Mouse (Mus musculus) midbrain, embryonic 14.5 days (tissue): ENCODE data around the gene Pdhb. TPM values are rescaled to one million over a fixed set of nuclear protein-coding genes. Genes with fewer than 3 reads are reported as not detected.
"Not testable (repeated sequence)": the region's sequence is repeated elsewhere in the genome, so short reads cannot be mapped to it uniquely, and the experiment has no call there.

Source experiments
- ATAC-seq: fragments of 200-750 bp; cut with Nextera tagmentation; 2 replicates; pipeline ENCODE4 v1.8.0; 2017; ENCODE audit warnings: moderate number of reproducible peaks, moderate library complexity; ENCODE audit not compliant: low FRiP score, low TSS enrichment
- DNase-seq: peaks from one replicate; pipeline ENCODE4 v3.0.0-alpha.2; 2015
- H3K27ac ChIP-seq: fragments of 300-500 bp; sonication (generic); replicated peaks from 2 replicates; pipeline ENCODE4 v1.5.1; 2014; ENCODE audit warnings: mild to moderate bottlenecking, low read depth, low read length, moderate library complexity
- H3K27me3 ChIP-seq: fragments of 300-500 bp; sonication (generic); 2 replicates; pipeline ENCODE4 v1.6.1; 2014; ENCODE audit warnings: low read length, control low read depth, mixed read lengths; ENCODE audit not compliant: control insufficient read depth, insufficient read depth
- H3K36me3 ChIP-seq: fragments of 300-500 bp; sonication (generic); 2 replicates; pipeline ENCODE4 v1.6.1; 2014; ENCODE audit warnings: low read length, control low read depth; ENCODE audit not compliant: control insufficient read depth, insufficient read depth
- H3K4me1 ChIP-seq: fragments of 300-500 bp; sonication (generic); 2 replicates; pipeline ENCODE4 v1.6.1; 2014; ENCODE audit warnings: mild to moderate bottlenecking, antibody characterized with exemption, low read length, control low read depth; ENCODE audit not compliant: control insufficient read depth, insufficient read depth
- H3K4me2 ChIP-seq: fragments of 300-500 bp; sonication (generic); 2 replicates; pipeline ENCODE4 v1.6.1; 2014; ENCODE audit warnings: mild to moderate bottlenecking, low read length, moderate library complexity
- H3K4me3 ChIP-seq: fragments of 300-500 bp; sonication (generic); replicated peaks from 2 replicates; pipeline ENCODE4 v1.5.1; 2014; ENCODE audit warnings: low read depth, low read length
- H3K9ac ChIP-seq: fragments of 300-500 bp; sonication (generic); replicated peaks from 2 replicates; pipeline ENCODE4 v1.6.1; 2014; ENCODE audit warnings: mild to moderate bottlenecking, low read length, moderate library complexity
- H3K9me3 ChIP-seq: fragments of 300-500 bp; sonication (generic); 2 replicates; pipeline ENCODE4 v1.6.1; 2016; ENCODE audit warnings: low read length, control low read depth, mixed read lengths; ENCODE audit not compliant: control insufficient read depth
- WGBS: fragments of 180-500 bp; shearing (Covaris S2); extraction: QIAGEN DNeasy Blood & Tissue Kit; methylation state at CpG from one replicate; pipeline ENCODE4 v1.1.7; 2014; 5-methylcytosine and 5-hydroxymethylcytosine counted together
- polyA plus RNA-seq: library from polyadenylated mRNA; unstranded; fragments of >200 nt; fragmentation: Nextera tagmentation; extraction: Ambion mirVana; gene quantifications from 2 replicates; pipeline ENCODE4 v1.2.1, GENCODE M21; 2014

The Pdhb gene
- polyA plus RNA-seq, 1 experiment from 2014 or later, result 242 TPM

- Histone ChIP-seq H3K4me2 (no peak overlapping the region), H3K9me3 (no peaks in the 10 kb centered on the region), H3K27me3 (no peaks in the 10 kb centered on the region), H3K4me1 (no peaks in the 10 kb centered on the region), H3K27ac (no peak overlapping the region), H3K36me3 (no peaks in the 10 kb centered on the region), H3K4me3 (no peak overlapping the region), H3K9ac (no peak overlapping the region)
- ATAC-seq (no peak), DNase-seq (no peak)
- WGBS, result 71% methylated on average over 4 of the region's 4 CpGs
These were observed 7.7 kb upstream of the Pdhb start for GRCm38 (mm10) chr14:8180371-8181035.

- Histone ChIP-seq H3K4me1 (peaks cover 9% of the 10 kb centered on the region), H3K9me3 (no peaks in the 10 kb centered on the region), H3K36me3 (no peaks in the 10 kb centered on the region), H3K4me2 (no peak overlapping the region), H3K27ac (no peak overlapping the region), H3K4me3 (no peak overlapping the region), H3K9ac (no peak overlapping the region), H3K27me3 (no peaks in the 10 kb centered on the region)
- WGBS, result 59% methylated on average over 5 of the region's 5 CpGs
- no peak for ATAC-seq
- no peak for DNase-seq
These were observed 3.4 kb upstream of the Pdhb start for GRCm38 (mm10) chr14:8176251-8176650.

- Histone ChIP-seq H3K4me2 (no peak overlapping the region), H3K27ac (no peak overlapping the region), H3K9me3 (no peaks in the 10 kb centered on the region), H3K4me3 (no peak overlapping the region), H3K36me3 (peaks cover 10% of the 10 kb centered on the region; the same call in 1 of the 2 replicates), H3K4me1 (peaks cover 10% of the 10 kb centered on the region), H3K27me3 (no peaks in the 10 kb centered on the region), H3K9ac (no peak overlapping the region)
- no peak for DNase-seq
- no peak for ATAC-seq
- 89% methylated on average over 5 of the region's 5 CpGs for WGBS
These were observed 1.8 kb upstream of the Pdhb start for GRCm38 (mm10) chr14:8174634-8175033.

- H3K9me3 ChIP-seq, H3K4me1 ChIP-seq, ATAC-seq, H3K27me3 ChIP-seq: not testable (repeated sequence)
- H3K36me3 ChIP-seq, result peaks cover 19% of the 10 kb centered on the region
- peak overlapping the region; percentile 71 for H3K27ac ChIP-seq
- peak overlapping the region; percentile 49 for H3K9ac ChIP-seq
- 22% methylated on average over 5 of the region's 7 CpGs for WGBS
- DNase-seq, result peak; percentile 68
- peak overlapping the region; percentile 89 for H3K4me3 ChIP-seq
- H3K4me2 ChIP-seq, result peak overlapping the region; percentile 76
These were observed 871 bp upstream of the Pdhb start for GRCm38 (mm10) chr14:8173542-8174250.

- Histone ChIP-seq H3K4me2 (no peak overlapping the region), H3K9ac (no peak overlapping the region), H3K4me3 (no peak overlapping the region), H3K9me3 (no peaks in the 10 kb centered on the region), H3K36me3 (peaks cover 87% of the 10 kb centered on the region), H3K4me1 (no peaks in the 10 kb centered on the region), H3K27ac (no peak overlapping the region), H3K27me3 (no peaks in the 10 kb centered on the region)
- DNase-seq, result no peak
- WGBS, result 89% methylated on average over 7 of the region's 7 CpGs
- no peak for ATAC-seq
These were observed 8.4 kb downstream of the Pdhb start for GRCm38 (mm10) chr14:8164463-8164862.

GRCm38 (mm10) chr14:8161777-8162176, 11.0 kb downstream of the Pdhb start:
- no peak overlapping the region for H3K4me3 ChIP-seq
- no peak overlapping the region for H3K27ac ChIP-seq
- H3K36me3 ChIP-seq, result peaks cover 77% of the 10 kb centered on the region
- no peaks in the 10 kb centered on the region for H3K4me1 ChIP-seq
- no peaks in the 10 kb centered on the region for H3K9me3 ChIP-seq
- no peak for ATAC-seq
- DNase-seq, result no peak
- 95% methylated on average over 2 of the region's 2 CpGs for WGBS
- H3K27me3 ChIP-seq, result no peaks in the 10 kb centered on the region
- no peak overlapping the region for H3K4me2 ChIP-seq
- H3K9ac ChIP-seq, result no peak overlapping the region

- H3K36me3 ChIP-seq, result peaks cover 64% of the 10 kb centered on the region
- no peak for ATAC-seq
- WGBS, result 86% methylated on average over 3 of the region's 3 CpGs
- no peak overlapping the region for H3K4me3 ChIP-seq
- H3K9me3 ChIP-seq, result no peaks in the 10 kb centered on the region
- H3K27me3 ChIP-seq, result no peaks in the 10 kb centered on the region
- no peak overlapping the region for H3K27ac ChIP-seq
- H3K9ac ChIP-seq, result no peak overlapping the region
- no peak for DNase-seq
- H3K4me2 ChIP-seq, result no peak overlapping the region
- H3K4me1 ChIP-seq, result no peaks in the 10 kb centered on the region
These were observed 13.7 kb downstream of the Pdhb start for GRCm38 (mm10) chr14:8159141-8159540.

- H3K4me1 ChIP-seq, result no peaks in the 10 kb centered on the region
- ATAC-seq (no peak), DNase-seq (no peak)
- no peak overlapping the region for H3K9ac ChIP-seq
- H3K36me3 ChIP-seq, result peaks cover 60% of the 10 kb centered on the region
- H3K27ac ChIP-seq, result no peak overlapping the region
- H3K4me3 ChIP-seq, result no peak overlapping the region
- 91% methylated on average over 3 of the region's 3 CpGs for WGBS
- H3K27me3 ChIP-seq, result no peaks in the 10 kb centered on the region
- H3K4me2 ChIP-seq, result no peak overlapping the region
- H3K9me3 ChIP-seq, result no peaks in the 10 kb centered on the region
These were observed 14.1 kb downstream of the Pdhb start for GRCm38 (mm10) chr14:8158721-8159120.

- ATAC-seq, result no peak
- Histone ChIP-seq H3K27me3 (no peaks in the 10 kb centered on the region), H3K9me3 (no peaks in the 10 kb centered on the region), H3K27ac (no peak overlapping the region), H3K4me1 (no peaks in the 10 kb centered on the region), H3K4me3 (no peak overlapping the region), H3K4me2 (no peak overlapping the region), H3K9ac (no peak overlapping the region), H3K36me3 (peaks cover 59% of the 10 kb centered on the region)
- peak; percentile 30 for DNase-seq
- WGBS, result 39% methylated on average over 3 of the region's 3 CpGs
These were observed 15.9 kb downstream of the Pdhb start for GRCm38 (mm10) chr14:8156947-8157346.
